Mouse (Mus musculus): ENCODE measurements around the gene Bves.

GRCm38 (mm10) chr10:45356091-45356490, 20.5 kb downstream of the Bves start:
- TF ChIP-seq CTCF (IDR thresholded peaks at IDR 0.05; ENCODE audit: control insufficient read depth, insufficient read depth, insufficient replicate concordance, low read depth, low read length) = no peak
- no peak for TF ChIP-seq POLR2A (IDR thresholded peaks at IDR 0.05; ENCODE audit: control insufficient read depth, low read depth, low read length)
